Mouse (Mus musculus) monocyte, adult 2 months (primary cell): Measurements from ENCODE around the gene Tlr7.
"Not testable (repeated sequence)": the region's sequence is repeated elsewhere in the genome, so short reads cannot be mapped to it uniquely, and the experiment has no call there.

Source experiments
- DNase-seq, 2 experiments: peaks; one replicate each; pipeline ENCODE4 v3.0.0; 2022; ENCODE audit warnings: low spot score in 2 of 2, low read depth in 1 of 2

Tlr7 gene

DNA sequence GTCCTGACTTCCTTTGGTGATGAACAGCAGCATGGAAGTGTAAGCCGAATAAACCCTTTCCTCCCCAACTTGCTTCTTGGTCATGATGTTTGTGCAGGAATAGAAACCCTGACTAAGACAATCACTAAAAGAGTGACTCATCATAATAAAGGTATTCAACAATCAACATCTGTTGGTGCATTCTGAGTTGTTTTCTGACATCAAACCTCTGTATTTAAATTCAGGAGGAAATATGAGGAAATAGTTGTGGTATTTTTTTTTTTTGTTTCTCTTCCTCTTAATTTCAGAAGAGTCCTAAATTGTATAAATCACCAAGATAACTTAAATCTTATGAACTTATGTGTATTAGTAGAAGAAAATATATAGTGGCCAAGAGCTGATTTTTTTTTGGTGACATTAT is 28.3 kb downstream of the Tlr7 start:
- not testable (repeated sequence) for DNase-seq

DNA sequence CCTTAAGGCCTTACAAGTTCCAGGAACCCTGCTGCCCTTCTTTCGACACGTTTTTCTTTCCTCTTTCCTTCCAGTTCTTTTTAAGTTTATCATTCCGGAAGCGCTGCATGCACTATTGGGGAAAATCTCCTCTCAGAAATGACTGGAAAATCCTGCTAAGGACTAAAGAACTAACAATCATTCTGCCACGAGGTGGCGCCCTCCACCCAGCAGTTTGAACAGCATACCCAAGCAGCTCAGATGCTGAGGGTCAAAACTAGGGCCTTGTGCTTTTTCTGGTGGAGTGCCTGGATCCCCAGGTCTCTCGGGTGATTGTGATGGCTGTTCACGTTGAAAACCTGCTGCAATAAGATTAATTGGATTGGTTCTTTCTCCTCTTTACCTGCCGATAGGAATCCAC is 53.4 kb downstream of the Tlr7 start:
- peak in 1 of 2 experiments; percentile 20 for DNase-seq

DNA sequence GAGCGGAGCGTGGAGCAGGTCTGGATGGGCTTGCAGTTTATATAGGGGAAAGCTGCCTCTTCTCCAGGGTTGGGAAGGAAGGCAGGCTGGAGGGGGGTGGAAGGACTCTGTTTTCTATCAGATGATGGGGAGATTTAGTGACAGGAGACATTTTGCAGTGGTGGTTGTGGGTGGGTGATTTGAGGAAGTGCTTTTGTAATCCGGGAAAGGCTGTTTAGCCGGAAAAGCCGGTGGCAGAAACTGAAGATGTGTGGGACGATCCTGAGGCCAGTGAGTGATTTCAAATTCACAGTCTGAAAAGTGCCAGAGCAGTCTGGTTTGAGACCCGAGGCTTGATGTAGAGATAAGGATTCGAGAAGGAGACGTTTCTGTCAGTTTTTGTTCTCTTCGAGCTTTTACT is 53.8 kb downstream of the Tlr7 start:
- DNase-seq: no peak

DNA sequence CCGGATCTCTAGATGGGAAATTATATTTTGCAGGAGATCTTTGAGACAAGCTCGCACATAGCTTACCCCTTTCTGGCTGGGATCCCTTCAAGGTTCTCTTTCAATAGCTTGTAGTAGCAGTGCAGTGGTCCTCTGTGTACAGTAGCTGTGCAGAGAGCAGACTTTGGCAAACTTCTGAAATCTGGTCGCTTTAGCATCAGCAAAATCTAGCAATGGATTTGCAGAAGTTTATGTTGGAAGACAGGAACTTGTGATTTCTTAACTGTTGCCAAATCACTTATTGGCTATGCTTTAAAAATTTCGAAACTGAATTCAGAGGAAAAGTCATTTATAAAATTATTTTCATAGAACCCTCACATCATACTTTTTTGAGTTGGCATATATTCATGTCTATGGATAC is 66.3 kb downstream of the Tlr7 start, which contains the start of gene Tlr8:
Tlr8 (minus strand) TSS at position 244 of the 400 bp plus-strand sequence.
- no peak for DNase-seq

DNA sequence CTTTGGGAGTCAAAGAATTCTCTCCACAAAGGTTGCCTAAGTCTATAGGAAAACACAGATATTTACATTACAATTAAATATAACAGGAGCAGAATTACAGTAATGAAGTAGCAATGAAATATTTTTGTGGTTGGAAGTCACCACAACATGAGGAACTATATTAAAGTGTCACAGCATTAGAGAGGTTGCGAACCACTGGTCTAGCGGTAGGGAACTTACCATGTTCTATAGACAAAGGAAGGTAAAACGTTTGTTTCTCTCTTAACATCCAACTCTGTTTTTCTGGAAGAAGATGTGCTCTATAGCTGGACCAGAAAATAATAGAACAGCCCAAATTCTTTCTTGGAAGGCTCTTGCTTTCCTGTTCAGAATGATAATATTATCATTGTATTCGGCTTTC is 66.8 kb downstream of the Tlr7 start:
- DNase-seq: no peak
